ENCODE assay signal across 22 mouse cellular contexts in genomic region chr6:108770880-108771279, GRCm38 (mm10). TPM values are rescaled to one million over a fixed set of nuclear protein-coding genes. Genes with fewer than 3 reads are reported as not detected.
DNase-seq lines count a peak whose midpoint lies in the region; ATAC-seq and TF ChIP-seq lines count a peak whose summit lies in the region.
"Had no signal": no experiment of that assay in that cellular context is flagged by ENCODE, and none has a peak within 500 bp of the region (broad histone marks: within the 10 kb centered on the region; RNA-seq: fewer than 3 reads in every experiment).

No protein-coding gene starts in this region.

- TF ChIP-seq RAD21 in CH12.LX (IDR thresholded peaks at IDR 0.05; ENCODE audit: low read depth, low read length), result peak; percentile 62

- no peaks in the 10 kb centered on the region for H3K4me1 ChIP-seq in midbrain, embryonic 11.5 days (ENCODE audit: control insufficient read depth, insufficient read depth, low read length)
- H3K4me1 ChIP-seq in midbrain, embryonic 13.5 days (replicated peaks), result no peaks in the 10 kb centered on the region
- H3K4me1 ChIP-seq in CH12.LX (ENCODE audit: control insufficient read depth in 1 of 2, insufficient read depth in 2 of 2), result peaks cover 0 to 4% of the 10 kb centered on the region in 2 experiments; a peak in 1 of 4 replicates
- H3K4me1 ChIP-seq in stomach, postnatal 0 days (replicated peaks; ENCODE audit: control insufficient read depth, insufficient read depth), result no peaks in the 10 kb centered on the region
- H3K4me1 ChIP-seq in cerebellum, adult 2 months (ENCODE audit: control insufficient read depth, insufficient read depth, low read length), result no peaks in the 10 kb centered on the region
- H3K4me1 ChIP-seq: embryonic facial prominence, embryonic 10.5 days; embryonic facial prominence, embryonic 12.5 days; forebrain, embryonic 13.5 days; forebrain, embryonic 15.5 days had no signal

- H3K27ac ChIP-seq in midbrain, embryonic 11.5 days (ENCODE audit: low read depth, low read length), result no peak overlapping the region
- no peak overlapping the region for H3K27ac ChIP-seq in midbrain, embryonic 13.5 days
- H3K27ac ChIP-seq in CH12.LX (ENCODE audit: insufficient read depth, low read depth), result no peak overlapping the region
- no peak overlapping the region for H3K27ac ChIP-seq in stomach, postnatal 0 days (replicated peaks)
- no peak overlapping the region for H3K27ac ChIP-seq in cerebellum, adult 2 months (ENCODE audit: insufficient read depth, low read length)
- H3K27ac ChIP-seq: embryonic facial prominence, embryonic 10.5 days; embryonic facial prominence, embryonic 12.5 days; forebrain, embryonic 13.5 days; forebrain, embryonic 15.5 days had no signal

- no peak overlapping the region for H3K4me3 ChIP-seq in midbrain, embryonic 11.5 days (ENCODE audit: low read depth, low read length)
- no peak overlapping the region for H3K4me3 ChIP-seq in midbrain, embryonic 13.5 days (replicated peaks)
- H3K4me3 ChIP-seq in CH12.LX (replicated peaks in 1 of 3; ENCODE audit: low read depth in 2 of 3, low read length in 2 of 3, poor library complexity in 1 of 3), result no peak overlapping the region
- no peak overlapping the region for H3K4me3 ChIP-seq in stomach, postnatal 0 days (ENCODE audit: low read depth, low read length)
- H3K4me3 ChIP-seq in cerebellum, adult 2 months (replicated peaks; ENCODE audit: insufficient read depth, low read depth, low read length), result no peak overlapping the region
- H3K4me3 ChIP-seq: embryonic facial prominence, embryonic 10.5 days; embryonic facial prominence, embryonic 12.5 days; forebrain, embryonic 13.5 days; forebrain, embryonic 15.5 days had no signal

- peak in 1 of 2 experiments; percentile 52; a peak in 2 of 4 replicates for TF ChIP-seq CTCF in CH12.LX (conservative IDR thresholded peaks at IDR 0.05 in 1 of 2, IDR thresholded peaks at IDR 0.05 in 1 of 2; ENCODE audit: low read depth in 2 of 2, low read length in 2 of 2)
- TF ChIP-seq CTCF in stomach, postnatal 0 days (IDR thresholded peaks at IDR 0.05; ENCODE audit: low read depth), result 0 out of 2 replicates have a peak, but pooled peaks have one; percentile 11
- no peak for TF ChIP-seq CTCF in cerebellum, adult 2 months (IDR thresholded peaks at IDR 0.05; ENCODE audit: borderline replicate concordance, insufficient read depth, low read depth, low read length)

- WGBS in midbrain, embryonic 11.5 days, result 82% methylated on average over 3 of the region's 3 CpGs
- 87% methylated on average over 3 of the region's 3 CpGs for WGBS in midbrain, embryonic 13.5 days
- WGBS in stomach, postnatal 0 days, result 79% methylated on average over 3 of the region's 3 CpGs
- 81% methylated on average over 3 of the region's 3 CpGs for WGBS in cerebellum, adult 2 months

- dilution Hi-C loops in CH12.LX (cut with MboI; ENCODE audit: extremely low pct_ligation_motif_present, extremely low pct_unique_long_range_greater_than_20kb, low sequenced_read_pairs), result no loop called here

- no peaks in the 10 kb centered on the region for H3K9me3 ChIP-seq in midbrain, embryonic 11.5 days (ENCODE audit: control insufficient read depth, low read length)
- H3K9me3 ChIP-seq in midbrain, embryonic 13.5 days, result no peaks in the 10 kb centered on the region
- no peaks in the 10 kb centered on the region for H3K9me3 ChIP-seq in CH12.LX (replicated peaks; ENCODE audit: low read length)
- no peaks in the 10 kb centered on the region for H3K9me3 ChIP-seq in stomach, postnatal 0 days (ENCODE audit: control insufficient read depth, low read length)
- H3K9me3 ChIP-seq: embryonic facial prominence, embryonic 10.5 days; embryonic facial prominence, embryonic 12.5 days; forebrain, embryonic 13.5 days; forebrain, embryonic 15.5 days had no signal

- DNase-seq in midbrain, embryonic 11.5 days (ENCODE audit: low spot score, missing footprints), result peak; percentile 31
- DNase-seq in CH12.LX (ENCODE audit: extremely low read depth), result no peak
- DNase-seq in stomach, postnatal 0 days (ENCODE audit: low spot score), result no peak
- DNase-seq in cerebellum, adult 2 months, result no peak
- DNase-seq in adrenal gland, adult 18-20 months (ENCODE audit: low spot score in 2 of 2), result no peak
- DNase-seq: adrenal gland, adult 2 months; adrenal gland, postnatal 10 days; adrenal gland, postnatal 25 days; B cell, adult 2 months; cerebellum, adult 11 months; cerebellum, adult 18-20 months; cerebellum, adult 9-10 months; cerebellum, postnatal 10 days; cerebellum, postnatal 25 days; forebrain, postnatal 0 days had no signal

- no peaks in the 10 kb centered on the region for H3K36me3 ChIP-seq in midbrain, embryonic 11.5 days (ENCODE audit: control insufficient read depth, insufficient read depth, low read length)
- H3K36me3 ChIP-seq in midbrain, embryonic 13.5 days, result no peaks in the 10 kb centered on the region
- no peaks in the 10 kb centered on the region for H3K36me3 ChIP-seq in CH12.LX (replicated peaks in 1 of 2; ENCODE audit: control insufficient read depth in 1 of 2, insufficient read depth in 1 of 2, low read length in 1 of 2)
- H3K36me3 ChIP-seq in stomach, postnatal 0 days (ENCODE audit: control insufficient read depth, insufficient read depth, low read length), result no peaks in the 10 kb centered on the region
- H3K36me3 ChIP-seq: embryonic facial prominence, embryonic 10.5 days; embryonic facial prominence, embryonic 12.5 days; forebrain, embryonic 15.5 days had no signal

- H3K27me3 ChIP-seq in midbrain, embryonic 11.5 days (ENCODE audit: control insufficient read depth, insufficient read depth, low read length), result no peaks in the 10 kb centered on the region
- H3K27me3 ChIP-seq in midbrain, embryonic 13.5 days, result no peaks in the 10 kb centered on the region
- H3K27me3 ChIP-seq in CH12.LX (replicated peaks), result no peaks in the 10 kb centered on the region
- H3K27me3 ChIP-seq in stomach, postnatal 0 days (ENCODE audit: control insufficient read depth, insufficient read depth, low read length), result no peaks in the 10 kb centered on the region
- no peaks in the 10 kb centered on the region for H3K27me3 ChIP-seq in cerebellum, adult 2 months (ENCODE audit: control insufficient read depth, insufficient read depth, low read length)
- H3K27me3 ChIP-seq: embryonic facial prominence, embryonic 12.5 days; forebrain, embryonic 13.5 days; forebrain, embryonic 15.5 days had no signal

- no peaks in the 10 kb centered on the region for H3K79me2 ChIP-seq in CH12.LX (replicated peaks; ENCODE audit: control insufficient read depth, extremely low read depth, insufficient read depth, poor library complexity, severe bottlenecking)

- in situ Hi-C loops in CH12.LX (cut with MboI; ENCODE audit: low pct_ligation_motif_present, low pct_unique_long_range_greater_than_20kb, low sequenced_read_pairs), result no loop called here

- no peak overlapping the region for H3K9ac ChIP-seq in midbrain, embryonic 11.5 days (ENCODE audit: low read length)
- H3K9ac ChIP-seq in midbrain, embryonic 13.5 days (replicated peaks), result no peak overlapping the region
- H3K9ac ChIP-seq in CH12.LX (ENCODE audit: insufficient read depth, low read depth), result no peak overlapping the region
- H3K9ac ChIP-seq in stomach, postnatal 0 days (ENCODE audit: low read length), result no peak overlapping the region
- H3K9ac ChIP-seq: embryonic facial prominence, embryonic 12.5 days; forebrain, embryonic 13.5 days; forebrain, embryonic 15.5 days; forebrain, postnatal 0 days had no signal

- H3K4me2 ChIP-seq in midbrain, embryonic 11.5 days, result no peak overlapping the region
- H3K4me2 ChIP-seq in midbrain, embryonic 13.5 days (replicated peaks), result no peak overlapping the region
- H3K4me2 ChIP-seq in CH12.LX (ENCODE audit: insufficient read depth, low read depth, poor library complexity, severe bottlenecking), result no peak overlapping the region
- no peak overlapping the region for H3K4me2 ChIP-seq in stomach, postnatal 0 days (replicated peaks; ENCODE audit: low read depth)
- H3K4me2 ChIP-seq: embryonic facial prominence, embryonic 12.5 days; forebrain, embryonic 13.5 days; forebrain, embryonic 15.5 days had no signal

- TF ChIP-seq EP300 in CH12.LX (IDR thresholded peaks at IDR 0.05; ENCODE audit: low read length), result no peak
- no peak for TF ChIP-seq EP300 in stomach, postnatal 0 days (optimal IDR thresholded peaks at IDR 0.05)

- ATAC-seq in midbrain, embryonic 11.5 days (ENCODE audit: low FRiP score), result no peak
- ATAC-seq in midbrain, embryonic 13.5 days, result no peak
- ATAC-seq in stomach, postnatal 0 days (ENCODE audit: low FRiP score, low TSS enrichment), result no peak
- ATAC-seq: activated CD4-positive, CD25-positive, alpha-beta regulatory T cell, adult 4 months; CD4-positive, CD25-positive, alpha-beta regulatory T cell, adult 4 months; forebrain, embryonic 13.5 days; forebrain, embryonic 15.5 days; forebrain, postnatal 0 days had no signal

- TF ChIP-seq POLR2A in CH12.LX (IDR thresholded peaks at IDR 0.05; ENCODE audit: low read depth, low read length), result no peak
- no peak for TF ChIP-seq POLR2A in cerebellum, adult 2 months (IDR thresholded peaks at IDR 0.05; ENCODE audit: borderline replicate concordance, insufficient read depth, low read length)

TF ChIP-seq in CH12.LX, 34 proteins besides CTCF, POLR2A, EP300 and RAD21:
- TF ChIP-seq UBTF (IDR thresholded peaks at IDR 0.05; ENCODE audit: low read depth, low read length), result no peak
- TF ChIP-seq TBP (conservative IDR thresholded peaks at IDR 0.05; ENCODE audit: low read depth, low read length), result 0 out of 2 replicates have a peak, but pooled peaks have one; percentile 46

RNA-seq across cellular contexts. Expression of gene Arl8b, which starts 12.0 kb away (rescaled TPM):
- polyA plus RNA-seq in midbrain, embryonic 11.5 days (2014; fragmentation: Nextera tagmentation; extraction: Ambion mirVana), result 84.3 and 94.5 TPM in 2 replicates
- polyA plus RNA-seq in midbrain, embryonic 13.5 days (2015; fragmentation: Nextera tagmentation; extraction: Ambion mirVana), result 82.3 and 83.5 TPM in 2 replicates
- 47.8 and 63.3 TPM in 2 replicates for total RNA-seq in CH12.LX (2012; rRNA removed)
- 170 and 197 TPM in 2 replicates for total RNA-seq in CH12.LX (2014; rRNA removed)
- 125 and 141 TPM in 2 replicates for polyA plus RNA-seq in CH12.LX (2012; ENCODE audit: insufficient read length, low read depth)
- 57.5 and 60.5 TPM in 2 replicates for polyA plus RNA-seq in stomach, postnatal 0 days (2015; fragmentation: Nextera tagmentation; extraction: Ambion mirVana)
- 75.4 and 77.9 TPM in 2 replicates for polyA plus RNA-seq in cerebellum, adult 2 months (2012; rRNA removed)
- 100 to 1,000 TPM; 107 to 126 TPM for total RNA-seq in adrenal gland, adult 18-20 months (2021)

RNA-seq across cellular contexts. Expression of gene Edem1, which starts 57.6 kb away (rescaled TPM):
- 20.5 and 21.7 TPM in 2 replicates for polyA plus RNA-seq in midbrain, embryonic 11.5 days (2014; fragmentation: Nextera tagmentation; extraction: Ambion mirVana)
- polyA plus RNA-seq in midbrain, embryonic 13.5 days (2015; fragmentation: Nextera tagmentation; extraction: Ambion mirVana), result 5.0 and 6.6 TPM in 2 replicates
- total RNA-seq in CH12.LX (2012; rRNA removed), result 70.9 and 100 TPM in 2 replicates
- total RNA-seq in CH12.LX (2014; rRNA removed), result 186 and 216 TPM in 2 replicates
- 157 and 163 TPM in 2 replicates for polyA plus RNA-seq in CH12.LX (2012; ENCODE audit: insufficient read length, low read depth)
- polyA plus RNA-seq in stomach, postnatal 0 days (2015; fragmentation: Nextera tagmentation; extraction: Ambion mirVana), result 34.8 and 35.8 TPM in 2 replicates
- 9.5 and 10.5 TPM in 2 replicates for polyA plus RNA-seq in cerebellum, adult 2 months (2012; rRNA removed)
- 10 to 100 TPM; 45.3 to 49.3 TPM for total RNA-seq in adrenal gland, adult 18-20 months (2021)
